Mouse (Mus musculus): ENCODE data around the gene Ccdc159.

Ccdc159 gene

GRCm38 (mm10) chr9:21935466-21936131 lies 8.3 kb downstream of the Ccdc159 start:
- DNase-seq: no peak

GRCm38 (mm10) chr9:21936692-21937570 lies 9.7 kb downstream of the Ccdc159 start, which contains the start of gene Plppr2:
TSS of gene Plppr2 (plus strand) at chr9:21937033.
- DNase-seq: peak; percentile 95

GRCm38 (mm10) chr9:21937711-21938175 lies 10.5 kb downstream of the Ccdc159 start:
- no peak for DNase-seq

- no peak for DNase-seq
These were observed 11.1 kb downstream of the Ccdc159 start for GRCm38 (mm10) chr9:21938234-21938855.

- no peak for DNase-seq
These were observed 15.8 kb downstream of the Ccdc159 start for GRCm38 (mm10) chr9:21943046-21943445.

- no peak for DNase-seq
These were observed 16.4 kb downstream of the Ccdc159 start for GRCm38 (mm10) chr9:21943638-21944037.

- DNase-seq: no peak
These were observed 17.0 kb downstream of the Ccdc159 start for GRCm38 (mm10) chr9:21944267-21944666.

- no peak for DNase-seq
These were observed 20.4 kb downstream of the Ccdc159 start for GRCm38 (mm10) chr9:21947540-21948130.

- DNase-seq: no peak
These were observed 20.9 kb downstream of the Ccdc159 start for GRCm38 (mm10) chr9:21948146-21948545.

- no peak for DNase-seq
These were observed 21.5 kb downstream of the Ccdc159 start for GRCm38 (mm10) chr9:21948790-21949189.

GRCm38 (mm10) chr9:21950322-21950721 lies 23.1 kb downstream of the Ccdc159 start:
- peak; percentile 77 for DNase-seq

- DNase-seq: no peak
These were observed 24.7 kb downstream of the Ccdc159 start for GRCm38 (mm10) chr9:21951977-21952376.

GRCm38 (mm10) chr9:21953600-21953999 lies 26.3 kb downstream of the Ccdc159 start:
- no peak for DNase-seq

- no peak for DNase-seq
These were observed 27.4 kb downstream of the Ccdc159 start for GRCm38 (mm10) chr9:21954635-21955034.

GRCm38 (mm10) chr9:21955225-21955569 lies 27.9 kb downstream of the Ccdc159 start:
- no peak for DNase-seq

GRCm38 (mm10) chr9:21955570-21956281 lies 28.5 kb downstream of the Ccdc159 start, which contains the start of gene Swsap1:
TSS of gene Swsap1 (plus strand) at chr9:21955755.
- DNase-seq: peak; percentile 100

GRCm38 (mm10) chr9:21958372-21958771 lies 31.1 kb downstream of the Ccdc159 start:
- no peak for DNase-seq

GRCm38 (mm10) chr9:21959244-21959643 lies 32.0 kb downstream of the Ccdc159 start:
- no peak for DNase-seq

GRCm38 (mm10) chr9:21960135-21960534 lies 32.9 kb downstream of the Ccdc159 start:
- peak; percentile 34 for DNase-seq

GRCm38 (mm10) chr9:21960558-21961208 lies 33.4 kb downstream of the Ccdc159 start:
- DNase-seq: peak; percentile 51

- DNase-seq: peak; percentile 29
These were observed 34.2 kb downstream of the Ccdc159 start for GRCm38 (mm10) chr9:21961366-21961980.

Measured in kidney, adult 18-20 months (tissue).